Mouse (Mus musculus) embryo, embryonic 10.5 days (tissue): ENCODE results near the gene Mybpc1.
"Not testable (repeated sequence)": the region's sequence is repeated elsewhere in the genome, so short reads cannot be mapped to it uniquely, and the experiment has no call there.

Experiments used
- DNase-seq: peaks from one replicate; pipeline ENCODE4 v3.0.0-alpha.2; 2015; ENCODE audit warnings: low spot score

The Mybpc1 gene

DNA sequence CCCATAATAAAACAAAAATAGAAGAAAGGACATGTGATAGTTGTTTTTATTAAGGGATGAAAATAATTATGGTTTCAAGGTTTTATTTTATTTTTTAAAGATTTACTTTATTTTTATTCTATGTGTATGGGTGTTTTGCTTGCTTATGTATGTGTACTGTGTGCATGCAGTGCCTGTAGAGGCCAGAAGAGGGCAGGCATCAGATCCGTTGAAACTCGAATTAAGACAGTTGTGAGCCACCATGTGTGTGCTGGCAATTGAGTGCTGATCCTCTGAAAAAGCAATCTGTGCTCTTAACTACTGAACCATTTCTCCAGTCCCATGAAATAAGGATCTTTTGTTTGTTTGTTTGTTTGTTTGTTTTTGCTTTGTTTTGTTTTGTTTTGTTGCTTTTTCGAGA lies 54.7 kb downstream of the Mybpc1 start:
- peak; percentile 7 for DNase-seq

DNA sequence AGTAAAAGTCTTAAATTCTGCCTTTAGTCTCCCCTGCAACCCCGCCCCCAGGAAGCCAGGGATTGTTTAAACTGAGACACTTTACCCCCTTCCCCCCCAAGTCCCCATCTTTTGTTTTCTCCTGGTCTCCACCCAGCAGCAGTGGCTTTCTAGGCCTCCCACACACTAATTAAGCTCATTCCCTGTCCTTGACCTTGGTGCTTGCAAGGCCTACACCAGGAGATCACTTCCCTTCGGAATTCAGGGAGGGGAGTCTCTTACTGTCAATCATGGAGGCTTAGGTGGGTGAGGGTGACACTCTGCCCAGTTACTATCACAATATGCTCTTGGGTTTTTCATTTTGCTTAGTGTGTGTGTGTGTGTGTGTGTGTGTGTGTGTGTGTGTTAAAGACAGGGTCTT lies 57.3 kb downstream of the Mybpc1 start:
- DNase-seq = no peak

DNA sequence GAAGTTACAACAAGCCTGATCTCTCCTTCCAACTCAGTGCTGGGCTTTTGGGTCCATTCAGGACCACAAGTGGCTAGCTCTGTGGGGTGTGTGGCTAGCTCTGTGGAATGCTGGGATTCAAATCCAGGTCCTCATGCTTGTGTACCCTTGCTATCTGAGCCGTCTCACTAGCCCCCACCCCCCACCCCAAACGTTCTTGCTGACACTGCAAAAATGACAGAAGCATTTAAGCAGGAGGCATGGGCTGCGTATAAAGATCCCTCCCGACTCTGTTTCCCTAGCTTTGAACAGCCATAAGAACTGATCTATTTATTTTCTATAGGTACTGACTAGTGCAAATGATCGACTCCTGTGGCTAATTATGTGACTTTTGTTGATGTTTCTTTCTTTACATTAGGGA lies 74.3 kb downstream of the Mybpc1 start:
- no peak for DNase-seq

DNA sequence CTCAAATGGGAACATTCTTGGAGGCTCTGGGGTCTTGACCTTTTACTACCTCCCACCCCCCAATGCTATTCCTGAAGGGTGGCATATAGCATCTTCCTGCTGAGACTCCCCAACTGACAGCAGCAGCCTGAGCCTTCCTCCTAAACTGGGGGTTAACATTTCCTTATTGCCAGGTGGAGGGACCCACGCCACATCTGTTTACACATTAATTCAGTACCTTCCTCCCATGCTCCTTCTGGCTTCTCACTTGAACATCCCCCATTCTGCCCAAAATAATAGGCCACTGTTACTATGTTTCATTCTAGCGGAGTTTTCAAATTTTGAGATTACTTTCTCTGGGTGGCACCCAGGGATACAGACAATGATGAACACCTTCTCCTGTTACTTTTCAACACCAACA lies 80.9 kb downstream of the Mybpc1 start:
- DNase-seq = no peak

DNA sequence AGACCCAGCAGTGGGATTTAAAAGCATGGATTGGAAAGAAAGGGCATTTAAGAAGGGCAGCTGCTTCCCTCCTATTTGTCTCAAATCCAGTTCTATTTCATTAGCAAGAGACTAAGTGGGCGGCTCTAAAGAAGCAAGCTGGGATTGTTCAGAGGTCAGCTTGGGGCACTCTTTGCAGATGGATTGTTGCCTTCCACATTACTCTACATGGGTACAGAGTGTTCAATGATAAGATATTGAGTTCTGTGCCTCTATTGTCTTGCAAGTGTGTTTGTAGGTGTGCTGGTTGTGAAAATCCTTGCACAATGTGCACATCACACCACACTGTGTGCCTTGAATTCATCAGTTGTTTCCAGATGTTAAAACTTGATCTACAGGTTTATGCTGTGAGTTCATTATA lies 81.7 kb downstream of the Mybpc1 start:
- DNase-seq = no peak

DNA sequence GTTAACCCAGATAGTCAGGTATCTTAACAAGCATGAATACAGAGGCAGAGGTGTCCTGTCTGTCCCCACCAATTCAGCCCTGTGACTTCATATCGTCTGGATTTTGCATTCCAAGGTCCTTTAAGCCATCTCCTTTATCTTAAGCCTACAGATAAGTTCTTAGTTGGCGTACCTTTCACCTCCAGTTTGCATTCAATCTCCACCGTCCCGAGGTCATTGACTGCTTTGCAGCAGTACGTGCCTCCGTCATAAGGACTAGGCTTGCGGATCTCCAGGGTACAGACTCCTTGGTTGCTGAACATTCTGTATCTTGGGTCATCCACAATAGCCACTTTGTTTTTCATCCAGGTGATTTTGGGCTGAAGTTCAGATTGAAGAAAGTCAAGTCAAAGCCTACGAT lies 82.2 kb downstream of the Mybpc1 start:
- DNase-seq = no peak

DNA sequence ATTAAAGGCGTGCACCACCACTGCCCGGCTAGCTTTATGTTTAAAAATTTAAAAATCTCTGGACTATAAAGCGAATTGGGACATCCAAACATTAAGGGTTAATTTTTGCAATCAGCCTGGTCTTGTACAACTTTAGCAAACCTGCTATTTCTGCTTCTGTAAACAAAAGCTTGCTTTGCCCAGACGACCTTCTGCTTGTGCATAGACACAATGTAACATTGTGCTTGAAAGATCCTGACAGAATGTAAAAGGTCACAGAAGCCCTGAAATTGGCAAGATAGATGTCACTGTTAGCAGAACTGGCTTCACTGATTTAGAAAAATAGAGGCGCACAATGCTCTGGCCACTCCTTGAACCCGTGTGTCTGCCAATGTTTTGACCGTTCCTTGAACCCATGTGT lies 89.9 kb downstream of the Mybpc1 start:
- DNase-seq = not testable (repeated sequence)

DNA sequence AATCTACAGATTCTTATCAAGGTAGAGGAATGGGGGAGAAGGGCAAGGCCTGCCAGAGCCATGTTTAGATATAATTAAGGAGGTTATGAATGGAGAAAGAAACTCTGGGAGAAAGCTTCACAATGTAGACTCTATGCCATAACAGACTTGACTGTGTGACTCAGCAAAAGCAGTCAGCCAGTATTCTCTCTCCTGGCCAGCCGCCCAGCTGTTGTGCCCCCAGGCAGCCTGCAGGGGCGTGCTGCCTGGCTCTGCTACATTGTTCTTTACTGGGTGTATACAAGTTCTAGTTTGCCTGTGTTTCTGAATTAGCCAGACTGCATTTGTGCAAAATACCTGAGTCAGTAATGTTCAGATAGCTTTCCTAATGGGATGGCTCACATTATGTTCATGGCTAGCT lies 90.5 kb downstream of the Mybpc1 start:
- DNase-seq = no peak

DNA sequence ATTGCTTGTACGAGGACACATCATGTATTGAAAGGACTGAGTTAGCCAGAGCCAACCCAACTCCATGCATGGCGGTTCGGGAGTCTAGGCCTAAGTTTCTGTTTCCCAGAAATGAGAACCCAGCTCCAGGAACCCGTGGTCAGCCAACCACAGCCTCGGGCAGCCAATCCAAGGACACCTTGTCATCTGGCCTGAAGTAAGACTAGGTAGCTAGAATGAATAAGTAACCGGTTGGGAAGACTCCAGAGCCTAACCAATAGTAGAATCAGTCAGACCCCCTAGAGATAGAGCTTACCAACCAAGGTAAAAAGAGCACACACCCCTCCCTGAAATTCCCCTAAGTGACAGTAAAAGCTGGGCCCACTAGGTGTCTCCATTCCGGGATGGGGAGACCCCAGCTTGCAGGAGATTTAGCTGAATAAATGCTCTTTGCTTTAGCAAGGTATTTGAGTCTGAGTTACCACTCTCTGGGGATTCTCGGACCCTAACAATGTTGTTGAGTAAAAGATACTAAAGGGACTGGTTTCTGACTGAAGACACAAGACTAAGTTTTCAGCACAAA lies 91.3 kb downstream of the Mybpc1 start:
- DNase-seq = no peak

DNA sequence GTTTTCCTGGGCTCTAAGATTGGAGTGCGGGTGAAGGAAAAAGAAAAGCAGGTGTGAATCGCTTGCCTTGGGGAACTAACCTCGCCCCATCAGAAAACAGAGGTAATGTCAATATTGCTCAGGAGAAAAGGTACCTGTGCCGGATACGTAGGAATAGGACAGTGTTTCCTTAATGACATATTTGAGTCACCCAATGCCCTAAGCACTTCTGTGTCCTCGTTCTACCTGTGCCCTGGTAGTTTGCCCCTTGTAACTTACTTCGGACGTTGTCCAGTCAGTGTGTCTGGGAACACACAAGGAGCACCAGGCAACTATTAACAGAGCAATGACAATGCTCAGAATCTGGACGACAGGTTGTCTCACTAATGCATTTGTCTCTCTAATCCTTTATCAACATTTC lies 93.6 kb downstream of the Mybpc1 start:
- DNase-seq = no peak

DNA sequence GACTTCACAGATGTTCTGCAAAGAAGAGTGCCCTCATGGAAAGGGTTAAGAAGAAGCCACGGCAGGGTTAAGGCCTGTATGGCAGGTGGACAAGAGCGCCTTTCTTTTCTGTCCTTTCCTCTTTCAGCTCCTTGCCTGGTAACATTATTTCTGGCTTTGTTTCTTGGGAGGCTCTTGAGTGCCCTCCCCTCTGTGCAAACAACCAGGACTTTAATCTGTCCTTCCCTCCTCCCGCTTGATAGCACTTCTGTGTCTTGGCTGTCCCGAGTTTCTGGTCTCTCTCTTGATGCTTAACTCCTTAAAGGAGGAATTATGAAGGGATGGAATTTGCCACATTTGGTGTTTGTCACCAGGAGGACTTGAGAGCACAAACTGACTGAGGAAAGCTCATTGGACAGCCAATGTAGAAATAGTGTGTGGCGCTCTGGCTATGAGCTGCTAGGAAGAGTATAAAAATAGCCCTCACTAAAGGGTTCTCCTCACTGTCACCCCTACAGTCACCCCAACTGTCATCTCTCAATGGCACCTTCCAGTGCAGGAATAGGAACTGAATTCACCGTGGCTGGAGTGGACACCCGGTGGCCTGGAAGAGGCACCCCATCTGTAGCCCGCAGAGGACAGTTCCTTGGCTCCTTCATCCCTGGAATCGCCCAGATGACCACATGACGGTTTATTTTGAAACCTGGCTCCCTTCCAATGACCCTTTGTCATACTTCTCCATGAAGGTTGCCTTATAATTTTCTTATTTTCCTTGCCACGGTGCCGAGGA lies 94.3 kb downstream of the Mybpc1 start:
- DNase-seq = no peak

DNA sequence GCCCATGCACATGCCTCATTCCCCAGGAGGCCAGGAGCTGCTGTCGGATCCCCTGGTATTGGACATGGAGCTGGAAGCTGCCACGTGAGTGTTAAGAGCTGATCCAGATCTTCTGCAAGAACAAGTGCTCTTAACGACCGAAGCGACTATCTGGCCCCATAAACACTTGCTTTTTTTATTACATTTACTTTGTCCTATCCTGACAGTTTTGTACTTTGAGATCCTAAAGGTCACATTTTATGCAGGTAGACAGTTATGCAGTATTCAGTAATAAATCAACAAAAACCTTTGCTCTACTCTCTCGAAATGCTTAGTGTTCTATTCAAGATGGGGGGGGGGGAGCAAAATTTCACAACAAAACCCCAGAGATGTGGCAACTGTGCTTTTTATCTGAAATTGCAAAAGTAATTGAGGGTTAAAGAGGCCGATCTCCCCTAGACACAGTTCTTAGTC lies 97.2 kb downstream of the Mybpc1 start:
- DNase-seq = no peak

DNA sequence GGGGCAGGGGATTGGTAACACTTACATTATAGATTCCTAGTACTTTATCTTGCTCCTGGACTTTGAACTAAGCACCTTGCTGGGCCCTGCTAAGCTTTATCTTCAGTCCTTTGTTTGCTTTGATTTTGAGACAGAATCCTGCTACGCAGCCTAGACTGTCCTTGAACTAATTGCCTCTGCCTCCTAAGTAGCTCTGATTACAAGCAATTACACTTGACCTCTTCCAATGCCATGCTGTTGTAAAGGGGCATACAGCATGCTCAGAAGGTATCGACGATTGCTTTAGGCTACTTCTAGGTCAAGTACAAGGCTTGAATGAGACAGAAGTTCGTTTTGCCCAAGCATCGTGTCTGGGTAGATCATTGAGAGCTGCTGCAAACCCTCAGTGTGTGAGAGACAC lies 99.7 kb downstream of the Mybpc1 start:
- no peak for DNase-seq

DNA sequence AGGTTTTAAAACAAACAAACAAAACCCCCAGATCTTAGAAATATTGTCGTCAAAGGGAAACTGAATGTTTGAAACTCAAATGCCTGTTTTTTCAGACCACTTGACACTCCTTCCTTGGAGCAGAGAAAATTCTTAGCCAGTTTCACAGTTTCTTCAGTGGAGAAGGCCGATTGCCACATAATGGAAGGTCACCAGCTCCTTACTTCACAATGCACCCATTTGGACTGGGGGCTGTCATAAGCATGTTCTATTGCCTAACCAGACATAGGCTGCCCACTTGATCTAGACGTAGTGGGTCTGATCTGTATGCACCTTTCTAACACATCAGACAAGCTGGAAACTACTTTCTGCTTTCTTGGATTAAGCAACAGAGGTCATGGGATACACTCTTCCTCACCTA lies 100.5 kb downstream of the Mybpc1 start:
- DNase-seq = no peak

DNA sequence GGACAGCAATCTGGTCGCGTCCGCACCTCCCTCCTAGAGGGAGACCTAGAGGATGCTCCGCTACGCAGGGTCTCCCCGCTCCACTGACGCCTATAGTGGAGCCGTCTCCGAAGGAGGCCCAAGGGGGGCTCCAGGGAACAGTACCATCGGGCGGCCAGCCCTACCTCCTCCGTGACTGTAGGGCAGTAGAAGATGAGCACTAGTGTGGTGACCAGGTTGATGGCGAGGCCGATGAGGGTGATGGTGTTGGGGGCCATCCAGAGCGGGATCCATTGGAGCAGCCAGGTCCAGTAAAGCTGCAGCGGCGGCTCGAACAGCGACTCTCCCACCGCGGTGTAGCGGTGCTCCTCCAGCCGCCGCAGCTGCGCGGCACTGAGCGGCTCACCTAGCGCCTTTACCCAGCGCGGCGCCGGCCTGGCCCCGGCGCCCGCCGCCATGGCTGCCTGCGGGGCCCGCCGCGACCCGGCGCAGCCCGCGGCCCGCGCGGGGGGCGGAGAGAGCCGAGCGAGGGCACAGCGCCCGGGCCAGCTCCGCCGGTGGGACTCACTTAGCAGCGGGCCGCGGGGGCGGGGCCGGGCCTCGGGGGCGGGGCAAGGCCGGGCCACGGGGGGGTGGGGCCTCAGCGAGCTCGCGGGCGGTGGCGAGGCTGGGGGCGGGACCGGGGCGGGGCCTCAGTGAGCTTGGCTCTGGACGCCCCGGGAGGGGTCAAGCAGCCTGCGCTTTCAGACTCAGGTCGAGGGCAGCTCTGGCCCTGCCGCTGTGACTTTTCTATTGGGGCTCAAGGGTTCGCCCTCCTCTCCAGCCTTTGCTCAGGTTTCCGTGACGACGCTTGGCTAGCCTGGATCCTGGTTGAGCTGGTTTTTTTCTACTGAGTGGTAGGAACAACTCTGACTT lies 101.3 kb downstream of the Mybpc1 start, which contains the start of gene Chpt1:
Gene Chpt1, minus strand, starts transcription at position 653 of the 894 bp plus-strand sequence.
- peak; percentile 91 for DNase-seq

DNA sequence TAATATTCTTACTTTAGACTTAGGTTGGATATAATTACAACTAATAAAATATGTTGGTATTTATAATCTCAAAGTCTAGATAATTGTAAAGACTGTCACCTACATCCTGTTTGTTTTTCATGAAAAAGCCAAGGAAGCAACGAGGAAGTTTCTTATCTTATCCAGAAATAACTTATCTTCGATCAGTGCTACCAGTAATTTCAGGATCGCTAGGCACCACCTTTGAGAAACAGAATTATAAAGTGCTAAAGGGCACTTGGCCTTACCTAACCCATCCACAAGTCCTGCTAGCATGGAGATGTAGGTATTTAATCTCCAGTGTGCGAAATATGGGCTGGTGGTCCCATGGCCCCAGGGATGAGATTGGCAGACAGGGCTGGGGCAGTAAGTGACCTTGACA lies 102.0 kb downstream of the Mybpc1 start:
- peak; percentile 28 for DNase-seq

DNA sequence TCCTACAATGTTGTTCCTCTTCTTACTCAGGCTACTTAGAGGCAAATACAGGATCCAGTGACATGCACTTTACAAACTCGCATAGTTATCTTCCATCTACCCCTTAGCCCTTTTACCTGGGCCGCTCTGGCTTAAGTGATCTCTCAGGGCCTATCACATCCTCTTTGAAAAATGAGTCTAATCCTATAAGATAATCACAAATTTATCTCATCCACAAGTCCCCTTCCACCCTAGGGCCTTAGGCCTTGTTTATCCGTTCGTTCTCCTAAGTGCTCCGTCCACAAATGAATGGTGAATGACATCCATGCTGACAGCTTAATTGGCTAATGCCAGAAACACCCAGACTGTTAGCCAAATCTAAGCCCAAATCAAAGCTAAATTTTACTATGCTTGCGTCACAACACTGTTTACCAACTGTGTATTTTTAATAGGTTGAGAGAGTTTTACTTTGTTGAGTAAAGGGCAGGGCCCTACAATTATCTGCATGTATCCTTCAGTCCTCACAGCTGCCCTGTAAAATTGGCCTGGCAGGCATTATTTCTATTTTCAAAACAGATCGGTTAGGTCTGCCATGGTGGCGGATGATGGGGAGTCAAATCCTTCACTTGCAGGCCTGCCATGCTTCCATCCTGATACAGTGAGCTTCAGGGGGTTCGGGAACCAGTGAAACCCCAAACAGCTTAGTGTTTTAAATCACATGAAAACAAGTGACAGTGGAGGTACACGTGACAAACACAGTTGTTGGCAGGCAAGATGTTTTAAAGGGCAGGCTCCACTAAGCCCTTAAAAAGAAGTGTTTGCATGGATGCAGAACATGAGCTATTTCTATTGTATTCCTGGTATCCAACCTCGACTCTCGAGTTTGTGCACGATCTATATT lies 102.8 kb downstream of the Mybpc1 start:
- DNase-seq = no peak

DNA sequence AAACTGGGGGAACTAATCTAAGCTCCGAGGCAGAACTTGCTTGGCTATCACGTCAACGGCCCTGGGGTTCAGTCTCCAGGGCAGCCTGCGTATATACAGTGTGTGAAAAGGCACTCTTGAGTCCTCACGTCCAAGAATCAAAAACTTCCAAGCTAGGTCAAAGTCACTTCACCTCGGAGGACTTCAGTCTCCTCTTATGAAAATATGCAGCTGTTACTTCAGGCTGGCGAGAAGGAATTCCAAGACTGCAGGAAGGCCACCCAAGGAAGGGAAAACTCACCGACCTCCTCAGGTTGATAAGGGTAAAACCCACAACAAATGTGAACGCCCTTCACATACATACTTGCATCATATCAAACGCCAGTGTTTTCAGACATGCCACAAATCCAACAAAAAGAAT lies 103.6 kb downstream of the Mybpc1 start:
- DNase-seq = no peak

DNA sequence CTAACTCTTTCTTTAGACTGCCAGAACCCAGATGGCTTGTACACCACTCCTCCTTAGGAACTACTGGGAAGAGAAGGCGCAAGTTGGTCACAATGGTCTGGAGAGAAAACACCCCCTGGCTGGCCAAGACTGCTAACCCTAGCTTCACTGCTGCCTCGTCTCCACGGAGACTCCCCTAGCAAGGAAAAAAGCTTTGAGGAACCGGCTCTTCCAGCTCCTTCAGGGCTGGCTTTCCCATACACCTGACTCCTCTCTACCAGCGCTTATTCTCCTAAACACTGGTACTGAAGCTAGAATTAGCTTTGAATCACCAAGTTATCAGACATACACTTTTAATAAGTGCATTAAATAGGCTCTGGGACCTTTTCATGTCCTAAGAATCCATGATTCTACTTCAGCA lies 105.0 kb downstream of the Mybpc1 start:
- no peak for DNase-seq

DNA sequence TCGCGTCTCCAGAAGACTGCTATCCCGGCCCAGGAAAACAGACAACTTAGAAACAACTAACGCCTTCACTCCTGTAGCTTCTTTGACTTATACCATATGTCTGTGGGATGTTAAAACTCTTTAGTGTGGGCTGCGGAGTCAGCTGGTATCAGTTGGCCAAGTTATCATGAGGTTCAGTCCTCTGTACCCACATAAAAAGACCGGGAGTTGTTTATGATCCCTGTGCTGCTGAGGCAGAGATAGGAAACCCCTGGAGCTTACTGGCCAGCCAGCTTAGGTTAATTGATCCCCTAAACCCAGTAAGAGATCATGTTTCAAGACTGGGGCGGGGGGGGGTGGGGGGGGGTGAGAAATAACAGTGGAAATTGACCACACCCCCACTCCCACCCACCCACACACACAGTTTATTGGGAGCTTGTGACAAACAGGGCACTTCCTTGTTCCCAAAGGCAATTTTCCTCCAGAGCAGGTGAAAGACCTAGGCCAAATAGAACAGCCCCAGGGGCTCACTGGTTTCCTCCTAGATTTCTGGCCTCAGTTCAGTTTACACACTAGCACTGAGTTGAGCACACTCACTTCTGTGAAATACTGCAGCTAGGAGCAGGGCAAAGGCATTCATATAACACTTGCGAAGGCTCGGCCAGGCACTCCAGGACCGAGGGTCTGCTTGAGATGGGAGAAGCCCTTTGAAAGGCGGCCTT lies 107.9 kb downstream of the Mybpc1 start:
- no peak for DNase-seq

DNA sequence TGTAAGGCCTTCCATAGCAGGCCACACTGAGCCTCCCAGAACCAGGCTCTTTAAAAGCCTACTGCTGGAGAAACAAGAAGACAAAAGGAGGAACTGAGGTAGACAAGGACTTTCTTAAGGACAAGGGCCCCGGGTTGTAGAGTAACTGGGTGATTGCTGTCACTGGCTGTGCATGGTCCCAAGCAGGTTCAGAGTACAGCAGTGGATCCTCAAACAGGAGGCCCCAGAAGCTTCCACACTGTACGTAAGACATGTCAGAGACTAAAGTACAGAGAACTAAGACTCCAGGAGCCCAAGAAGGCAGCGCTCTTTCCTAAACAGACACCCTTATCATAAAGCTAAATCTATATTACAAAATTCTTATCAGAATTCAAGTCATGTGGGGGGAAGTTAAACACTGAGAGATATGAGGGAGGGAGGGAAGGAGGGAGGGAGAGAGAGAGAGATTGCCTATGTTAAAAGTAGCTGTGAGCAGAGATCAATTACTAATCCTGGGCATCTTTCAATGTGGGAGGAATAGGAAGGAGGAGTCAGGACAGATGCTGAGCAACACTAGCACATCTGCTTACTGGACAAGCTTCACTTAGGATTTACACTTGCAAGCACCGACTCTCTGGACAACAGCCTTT lies 109.9 kb downstream of the Mybpc1 start:
- DNase-seq = no peak
